Mouse (Mus musculus) WW6 (cell line): ENCODE data around the gene Maff.

Experiments
- DNase-seq: peaks from one replicate; pipeline ENCODE4 v3.0.0-alpha.2; 2013; ENCODE audit warnings: low read depth, low spot score

Gene Maff

DNA sequence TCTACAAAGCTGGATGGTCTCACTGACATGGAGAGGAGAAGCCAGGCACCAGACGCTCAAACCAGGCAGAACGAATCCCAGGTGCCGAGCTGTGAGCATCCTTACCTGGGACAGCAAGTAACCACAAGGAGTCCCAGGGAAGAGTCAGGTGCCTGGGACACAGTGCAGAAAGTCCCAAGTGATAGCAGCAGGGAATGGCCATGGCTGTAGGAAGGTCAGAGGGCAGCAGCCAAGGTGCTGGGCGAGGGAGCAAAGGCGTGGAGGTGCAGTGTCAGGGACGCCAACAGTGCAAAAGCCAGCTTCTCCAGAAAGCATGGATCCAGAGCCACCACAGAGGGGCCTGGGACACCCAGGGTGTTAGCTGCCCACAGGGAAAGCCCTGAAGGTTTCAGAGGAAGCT is 46.7 kb downstream of the Maff start:
- DNase-seq, result no peak

DNA sequence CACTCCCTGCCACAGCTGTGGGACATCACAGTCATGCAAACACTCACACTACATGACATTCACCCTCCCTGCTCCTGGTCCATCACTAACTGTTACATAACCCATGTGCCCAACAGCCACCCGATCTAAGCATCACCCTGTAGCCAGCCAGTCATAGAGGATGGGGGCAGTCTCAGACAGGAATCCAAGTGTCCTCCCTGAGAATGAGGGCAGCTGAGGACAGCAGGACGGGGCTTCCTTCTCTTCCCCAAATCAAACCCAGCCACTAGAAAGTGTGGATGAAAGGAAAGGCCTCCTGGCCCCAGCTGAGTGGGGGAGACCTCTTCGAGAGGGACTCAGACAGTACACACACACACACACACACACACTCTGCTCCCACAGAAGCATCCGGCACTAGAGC is 48.4 kb downstream of the Maff start:
- no peak for DNase-seq

DNA sequence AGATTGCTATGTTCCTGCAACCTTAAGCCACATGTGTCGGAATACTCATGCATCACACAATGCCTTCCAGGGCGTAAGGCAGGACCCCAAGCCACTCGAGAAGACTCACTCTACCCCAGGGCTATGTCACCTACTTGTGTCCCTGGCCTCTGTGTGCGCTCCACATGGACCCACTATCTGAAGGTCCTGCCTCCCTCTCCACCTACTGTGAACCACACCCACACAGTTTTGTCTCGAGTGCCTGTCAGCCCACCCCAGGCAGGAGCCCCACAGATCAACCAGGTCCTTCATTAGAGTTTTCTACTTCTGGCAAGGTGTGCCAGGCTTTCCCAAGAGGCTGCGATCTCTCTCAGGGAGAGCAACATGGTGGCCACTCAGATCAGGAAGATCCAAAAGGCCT is 48.9 kb downstream of the Maff start:
- no peak for DNase-seq

DNA sequence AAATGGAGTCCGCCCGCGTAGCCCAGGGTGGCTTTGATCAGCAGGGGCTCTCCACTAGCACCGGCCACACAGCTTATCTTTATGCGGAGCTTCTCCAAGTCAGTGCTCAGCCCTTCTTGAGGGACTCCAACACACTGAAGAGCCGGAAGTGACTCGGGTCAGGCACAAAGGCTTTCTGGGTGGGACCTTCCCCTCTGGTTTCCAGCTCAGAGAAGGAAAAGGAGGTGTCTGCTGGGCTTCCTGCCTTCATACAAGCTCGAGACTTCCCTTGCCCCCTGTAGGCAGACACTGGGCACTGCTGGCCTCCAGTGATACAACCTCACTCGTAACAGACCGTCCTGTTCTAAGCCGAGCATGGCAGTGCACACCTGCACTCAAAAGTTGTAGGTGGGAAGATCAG is 50.3 kb downstream of the Maff start:
- peak; percentile 57 for DNase-seq

- DNase-seq, result no peak
These were observed 53.0 kb downstream of the Maff start for GRCm38 (mm10) chr15:79399231-79400052.

- no peak for DNase-seq
These were observed 53.9 kb downstream of the Maff start for GRCm38 (mm10) chr15:79400134-79400974.

DNA sequence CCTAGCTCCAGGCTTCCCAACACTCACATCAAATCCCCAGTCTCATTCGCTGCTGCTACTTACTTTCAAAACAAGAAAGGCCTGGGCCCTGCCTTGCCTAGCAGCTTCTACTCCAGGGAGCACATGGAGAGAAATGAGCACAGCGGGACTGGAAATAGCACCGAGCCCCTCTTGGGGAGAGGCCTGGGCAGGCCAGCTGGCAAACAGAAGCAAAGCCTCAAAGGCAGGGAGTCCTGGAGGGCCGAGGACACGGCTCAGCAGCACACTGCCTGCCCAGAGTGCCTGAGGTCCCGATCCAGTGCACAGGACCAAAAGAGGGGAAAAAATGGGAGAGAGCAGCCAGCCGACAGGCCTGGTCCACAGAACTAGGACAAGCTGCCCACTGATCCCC is 54.5 kb downstream of the Maff start:
- DNase-seq, result no peak

DNA sequence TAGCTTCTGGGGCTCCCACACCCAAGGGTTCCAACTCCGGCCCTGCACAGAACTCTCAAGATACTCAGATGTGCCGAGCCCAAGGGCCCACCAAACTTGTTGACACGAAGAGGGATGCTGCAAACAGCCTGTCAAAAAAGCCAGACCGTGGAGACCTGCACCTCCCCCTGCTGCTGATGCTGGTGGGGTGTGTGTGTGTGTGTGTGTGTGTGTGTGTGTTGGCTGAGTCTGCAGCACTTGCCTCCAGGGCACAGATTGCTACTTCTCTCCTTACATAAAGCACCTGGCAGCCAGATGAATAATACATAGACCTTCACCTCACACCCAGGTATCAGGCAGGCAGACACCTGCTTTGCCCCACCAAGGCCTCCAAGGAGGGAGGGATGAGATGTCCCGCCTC is 55.8 kb downstream of the Maff start:
- no peak for DNase-seq

GRCm38 (mm10) chr15:79402836-79403762 is 56.7 kb downstream of the Maff start, which contains the start of gene Tmem184b:
TSS of gene Tmem184b (minus strand) at chr15:79403569.
- no peak for DNase-seq

- DNase-seq, result no peak
These were observed 57.4 kb downstream of the Maff start for GRCm38 (mm10) chr15:79403763-79404210.

DNA sequence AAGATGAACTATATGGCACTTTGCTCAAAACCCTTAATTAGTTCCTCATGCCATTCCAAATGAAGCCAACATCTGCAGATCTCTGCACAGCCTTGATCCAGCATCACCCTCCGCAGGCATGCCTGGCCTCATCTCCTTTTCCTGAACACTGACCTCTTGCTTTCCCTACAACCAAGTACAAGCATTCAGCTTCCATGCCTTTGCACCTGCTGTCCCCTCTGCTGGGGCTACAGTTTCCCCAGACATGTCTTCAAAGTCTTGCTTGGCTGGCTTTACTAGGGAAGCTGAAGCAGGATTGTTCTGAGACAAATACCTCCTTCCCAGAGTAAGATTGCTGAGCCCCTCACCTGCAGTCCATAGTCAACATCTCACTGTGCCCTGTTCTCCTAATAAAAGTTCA is 57.9 kb downstream of the Maff start:
- no peak for DNase-seq

DNA sequence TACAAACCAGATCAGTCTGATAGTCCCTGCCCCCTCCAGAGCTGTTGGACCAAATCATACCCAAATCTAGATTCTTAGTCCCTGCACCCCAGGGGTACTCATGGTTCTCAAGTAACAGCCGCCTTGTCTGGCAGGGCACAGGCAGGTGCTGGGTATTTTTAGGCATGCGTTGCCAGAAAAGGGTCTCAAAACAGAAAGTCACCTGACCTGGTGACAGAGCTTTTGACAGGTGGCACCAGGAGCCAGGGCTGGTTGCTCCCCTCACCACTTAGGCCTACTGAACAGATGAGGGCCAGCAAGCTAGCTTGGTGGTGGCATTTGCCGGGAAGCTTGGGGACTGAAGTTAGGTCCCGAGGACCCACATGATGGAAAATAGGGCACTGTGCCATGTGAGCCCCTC is 60.1 kb downstream of the Maff start:
- no peak for DNase-seq
